ENCODE assay signal across 1 mouse cellular context in the genomic region with DNA sequence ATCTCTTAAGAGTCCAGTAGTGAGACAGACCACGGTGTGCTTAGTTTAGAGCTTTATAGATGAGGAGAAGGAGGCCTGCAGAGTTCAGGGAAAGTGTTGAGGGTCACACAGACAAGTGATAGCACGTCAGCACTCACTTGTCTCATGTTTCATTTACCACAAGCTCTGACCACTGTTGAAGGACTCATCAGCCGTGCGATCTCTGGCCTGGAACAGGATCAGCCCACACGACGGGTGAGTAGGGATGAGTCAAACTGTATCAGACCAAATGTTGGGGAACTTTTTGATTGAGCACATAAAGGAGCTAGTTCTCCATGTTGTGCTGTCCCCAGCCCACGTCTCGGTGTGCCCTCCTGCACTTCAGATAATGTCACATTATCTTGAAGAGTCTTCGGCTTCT.
TF ChIP-seq lines count a peak whose summit lies in the region.

No protein-coding gene starts in this region.

TF ChIP-seq in MEL, 35 proteins besides CTCF, POLR2A, EP300 and RAD21:
- TF ChIP-seq MAZ (IDR thresholded peaks at IDR 0.05; ENCODE audit: low read depth, low read length) (no peak), MAX (IDR thresholded peaks at IDR 0.05; ENCODE audit: low read length) (0 out of 2 replicates have a peak, but pooled peaks have one; percentile 29), SIN3A (IDR thresholded peaks at IDR 0.05; ENCODE audit: low read length) (0 out of 2 replicates have a peak, but pooled peaks have one; percentile 35), TBP (IDR thresholded peaks at IDR 0.05; ENCODE audit: low read depth, low read length) (0 out of 2 replicates have a peak, but pooled peaks have one; percentile 36), GATA1 (IDR thresholded peaks at IDR 0.05; ENCODE audit: low read depth, low read length) (0 out of 2 replicates have a peak, but pooled peaks have one; percentile 28)
